Mouse (Mus musculus): Measurements from ENCODE around the gene Herpud1. TPM values are rescaled to one million over a fixed set of nuclear protein-coding genes. Genes with fewer than 3 reads are reported as not detected.

Gene Herpud1
- total RNA-seq, 1 experiment from 2014 or later, result 74.5 TPM

DNA sequence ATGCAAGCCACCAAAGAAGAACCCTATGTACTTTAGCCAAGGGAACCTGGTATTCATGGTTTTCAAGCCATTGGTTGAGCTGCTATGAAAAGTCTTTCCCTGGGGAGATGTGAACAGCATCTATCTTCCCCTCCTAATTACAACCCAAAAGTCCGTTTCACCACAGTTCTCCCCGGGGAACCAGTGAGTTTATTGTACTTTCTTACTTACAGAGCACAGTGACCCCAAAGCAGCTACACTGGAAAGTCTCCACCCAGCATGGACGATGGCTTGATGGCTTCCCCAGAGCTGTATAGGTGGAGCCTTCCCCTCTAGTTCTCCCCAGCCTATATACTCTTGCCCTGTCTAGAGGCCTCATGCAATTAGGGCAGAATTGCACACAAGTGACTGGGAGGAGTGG is 46.0 kb downstream of the Herpud1 start:
- no peak for ATAC-seq (replicated peaks in 1 of 2; ENCODE audit: insufficient read depth in 1 of 2, low FRiP score in 2 of 2, low TSS enrichment in 1 of 2, low read depth in 1 of 2, poor library complexity in 2 of 2, severe bottlenecking in 2 of 2)

DNA sequence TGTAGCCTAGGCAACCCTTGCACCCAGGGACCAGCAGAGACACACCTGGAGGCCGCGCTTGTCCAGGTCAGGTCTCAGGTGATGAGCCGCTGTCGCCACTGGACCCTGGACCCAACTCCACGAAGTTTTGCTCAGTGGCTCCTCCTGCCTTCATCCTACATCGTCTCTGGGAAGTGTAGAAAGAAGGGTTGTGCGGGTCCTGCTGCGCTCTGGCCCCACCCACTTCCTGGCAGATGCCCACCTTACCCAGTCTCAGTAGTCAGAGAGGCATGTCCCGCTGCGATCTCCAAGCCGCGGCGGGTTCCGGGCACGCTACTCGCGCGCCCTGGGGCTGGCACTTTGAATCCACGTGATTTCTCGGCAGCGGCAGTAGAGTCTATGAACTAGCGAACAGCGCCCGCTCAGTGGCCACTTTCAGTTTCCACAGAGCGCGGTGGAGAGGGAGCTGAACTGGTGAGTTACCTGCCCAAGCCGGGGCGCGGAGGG is 47.8 kb downstream of the Herpud1 start, which contains the start of gene Nlrc5:
TSS of gene Nlrc5 (plus strand) at position 376 of the 486 bp plus-strand sequence.
- ATAC-seq (replicated peaks in 1 of 2; ENCODE audit: insufficient read depth in 1 of 2, low FRiP score in 2 of 2, low TSS enrichment in 1 of 2, low read depth in 1 of 2, poor library complexity in 2 of 2, severe bottlenecking in 2 of 2), result peak; percentile 86 to 96

- no peak for ATAC-seq (replicated peaks in 1 of 2; ENCODE audit: insufficient read depth in 1 of 2, low FRiP score in 2 of 2, low TSS enrichment in 1 of 2, low read depth in 1 of 2, poor library complexity in 2 of 2, severe bottlenecking in 2 of 2)
Observed at GRCm38 (mm10) chr8:94434958-94435357, 48.7 kb downstream of the Herpud1 start.

DNA sequence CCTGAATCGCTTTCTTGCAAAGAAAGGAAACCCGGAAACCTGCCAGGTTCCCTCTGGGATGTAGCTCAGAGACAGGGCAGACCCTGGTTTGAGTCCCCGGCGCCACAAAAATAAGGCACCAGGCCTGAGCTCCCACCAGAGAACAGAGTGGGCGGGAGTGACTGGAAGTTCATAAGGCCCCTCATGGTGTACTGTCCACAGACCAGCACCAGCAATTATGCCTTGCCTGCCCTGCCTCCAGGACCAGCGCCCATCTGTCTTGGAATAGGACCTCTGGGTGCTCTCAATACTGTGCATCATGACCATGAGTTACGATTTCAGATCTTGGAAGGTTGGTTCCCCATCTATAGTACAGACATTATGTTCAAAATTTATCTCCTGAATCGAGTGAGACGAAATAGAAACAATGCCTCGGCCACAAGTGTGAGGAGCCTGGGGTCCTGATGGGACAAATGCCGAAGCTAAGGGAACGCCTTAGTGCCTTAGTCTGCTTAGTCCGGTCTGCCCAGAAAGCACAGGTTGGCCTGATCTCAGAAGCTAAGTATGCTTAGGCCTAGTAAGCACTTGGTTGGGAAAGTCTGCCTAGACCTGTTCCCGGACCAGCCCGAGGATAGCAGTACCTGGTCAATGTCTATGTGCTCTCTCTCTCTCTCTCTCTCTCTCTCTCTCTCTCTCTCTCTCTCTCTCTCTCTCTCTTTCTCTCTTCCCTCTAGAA is 49.3 kb downstream of the Herpud1 start:
- ATAC-seq (replicated peaks in 1 of 2; ENCODE audit: insufficient read depth in 1 of 2, low FRiP score in 2 of 2, low TSS enrichment in 1 of 2, low read depth in 1 of 2, poor library complexity in 2 of 2, severe bottlenecking in 2 of 2), result no peak

- no peak for ATAC-seq (replicated peaks in 1 of 2; ENCODE audit: insufficient read depth in 1 of 2, low FRiP score in 2 of 2, low TSS enrichment in 1 of 2, low read depth in 1 of 2, poor library complexity in 2 of 2, severe bottlenecking in 2 of 2)
Observed at GRCm38 (mm10) chr8:94436112-94436572, 49.9 kb downstream of the Herpud1 start.

GRCm38 (mm10) chr8:94436900-94437299 is 50.7 kb downstream of the Herpud1 start:
- ATAC-seq (replicated peaks in 1 of 2; ENCODE audit: insufficient read depth in 1 of 2, low FRiP score in 2 of 2, low TSS enrichment in 1 of 2, low read depth in 1 of 2, poor library complexity in 2 of 2, severe bottlenecking in 2 of 2), result no peak

GRCm38 (mm10) chr8:94438659-94439058 is 52.4 kb downstream of the Herpud1 start:
- no peak for ATAC-seq (replicated peaks in 1 of 2; ENCODE audit: insufficient read depth in 1 of 2, low FRiP score in 2 of 2, low TSS enrichment in 1 of 2, low read depth in 1 of 2, poor library complexity in 2 of 2, severe bottlenecking in 2 of 2)

GRCm38 (mm10) chr8:94439691-94440090 is 53.5 kb downstream of the Herpud1 start:
- ATAC-seq (replicated peaks in 1 of 2; ENCODE audit: insufficient read depth in 1 of 2, low FRiP score in 2 of 2, low TSS enrichment in 1 of 2, low read depth in 1 of 2, poor library complexity in 2 of 2, severe bottlenecking in 2 of 2), result no peak

GRCm38 (mm10) chr8:94440389-94440788 is 54.2 kb downstream of the Herpud1 start:
- no peak for ATAC-seq (replicated peaks in 1 of 2; ENCODE audit: insufficient read depth in 1 of 2, low FRiP score in 2 of 2, low TSS enrichment in 1 of 2, low read depth in 1 of 2, poor library complexity in 2 of 2, severe bottlenecking in 2 of 2)

DNA sequence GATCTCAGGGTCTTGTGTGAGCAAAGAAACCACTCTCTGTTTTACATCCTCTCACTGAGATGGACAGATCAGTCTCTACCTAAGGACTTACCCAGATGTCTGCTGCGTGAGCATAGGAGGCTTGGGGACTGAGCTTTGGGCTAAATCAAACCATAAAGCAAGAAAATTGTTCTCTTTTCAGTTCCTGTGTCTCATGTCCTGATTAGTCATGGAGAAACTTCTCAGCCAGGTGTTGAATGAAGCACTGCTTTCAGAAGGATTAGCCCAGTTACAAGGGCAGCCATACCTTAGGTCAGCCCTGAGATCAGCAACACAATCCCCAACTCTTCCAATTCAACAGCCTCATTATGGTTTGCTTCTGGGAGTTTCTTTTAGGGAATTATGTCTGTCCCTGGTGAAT is 55.4 kb downstream of the Herpud1 start:
- no peak for ATAC-seq (replicated peaks in 1 of 2; ENCODE audit: insufficient read depth in 1 of 2, low FRiP score in 2 of 2, low TSS enrichment in 1 of 2, low read depth in 1 of 2, poor library complexity in 2 of 2, severe bottlenecking in 2 of 2)

DNA sequence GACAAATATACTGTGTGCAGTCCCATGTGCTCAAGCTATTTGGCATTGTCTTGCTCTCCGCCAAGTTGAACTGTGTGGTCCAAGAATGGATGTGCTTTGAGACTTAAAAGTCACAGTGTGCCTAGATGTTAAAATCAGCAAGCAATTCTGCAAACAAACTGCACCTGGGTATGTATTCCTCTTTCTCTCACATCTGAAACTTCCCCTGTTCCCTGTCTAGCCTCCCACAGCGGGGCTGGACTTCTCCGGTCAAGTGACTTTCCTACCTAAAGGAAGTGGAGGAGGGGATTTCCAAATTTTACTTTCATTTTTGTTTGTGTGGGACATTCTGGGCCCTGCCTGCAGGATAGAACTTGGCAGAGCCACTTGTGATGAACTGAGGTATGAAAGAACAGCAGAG is 56.9 kb downstream of the Herpud1 start:
- no peak; a peak in 2 of 4 replicates for ATAC-seq (replicated peaks in 1 of 2; ENCODE audit: insufficient read depth in 1 of 2, low FRiP score in 2 of 2, low TSS enrichment in 1 of 2, low read depth in 1 of 2, poor library complexity in 2 of 2, severe bottlenecking in 2 of 2)

DNA sequence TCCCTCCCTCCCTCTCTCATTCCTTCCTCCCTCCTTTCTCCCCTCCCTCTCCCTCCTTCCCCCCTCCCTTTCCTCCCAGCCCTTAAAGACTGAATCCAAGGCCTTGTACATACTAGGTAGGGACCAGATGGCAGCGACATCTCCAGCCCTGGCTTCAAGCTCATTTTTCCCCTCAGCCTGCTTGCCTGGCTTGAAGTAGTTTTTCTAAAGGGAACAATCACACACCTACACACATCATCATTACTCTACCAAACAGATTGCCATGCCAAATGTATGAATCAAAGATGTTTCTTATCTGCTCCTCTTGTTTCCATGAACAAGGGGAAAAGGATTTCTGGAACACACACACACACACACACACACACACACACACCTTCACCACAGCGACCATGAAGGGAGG is 58.2 kb downstream of the Herpud1 start:
- no peak for ATAC-seq (replicated peaks in 1 of 2; ENCODE audit: insufficient read depth in 1 of 2, low FRiP score in 2 of 2, low TSS enrichment in 1 of 2, low read depth in 1 of 2, poor library complexity in 2 of 2, severe bottlenecking in 2 of 2)

Other genes with a start within 250 kb of the Herpud1 start
- not detected in 2 replicates for gene Mt4, start 249.2 kb upstream of the Herpud1 start, total RNA-seq (2017)
- not detected in 2 replicates for gene Mt3, start 233.8 kb upstream of the Herpud1 start, total RNA-seq (2017)
- 4.9 and 52.7 TPM in 2 replicates for gene Mt2, start 213.8 kb upstream of the Herpud1 start, total RNA-seq (2017)
- 19.3 and 81.7 TPM in 2 replicates for gene Mt1, start 207.4 kb upstream of the Herpud1 start, total RNA-seq (2017)
- gene Nup93, start 171.9 kb upstream of the Herpud1 start, total RNA-seq (2017), result 29.3 and 31.3 TPM in 2 replicates
- not detected in 2 replicates for gene Slc12a3, start 57.2 kb upstream of the Herpud1 start, total RNA-seq (2017)
- gene Nlrc5, start 47.9 kb downstream of the Herpud1 start, total RNA-seq (2017), result 62.6 and 97.6 TPM in 2 replicates
- gene Cpne2, start 146.6 kb downstream of the Herpud1 start, total RNA-seq (2017), result 89.6 and 108 TPM in 2 replicates
- gene Rspry1, start 215.5 kb downstream of the Herpud1 start, total RNA-seq (2017), result 40.0 and 43.6 TPM in 2 replicates
- gene Fam192a, start 215.6 kb downstream of the Herpud1 start, total RNA-seq (2017), result 84.4 and 120 TPM in 2 replicates